Mouse (Mus musculus) liver, adult 2 months (tissue): ENCODE measurements around the gene Map2k3.
"Not testable (repeated sequence)": the region's sequence is repeated elsewhere in the genome, so short reads cannot be mapped to it uniquely, and the experiment has no call there.

Experiments
- CTCF ChIP-seq: fragments of 200-500 bp; IDR thresholded peaks from 2 replicates; pipeline ENCODE4 v1.5.1; 2011; ENCODE audit warnings: low read depth, low read length, control low read depth
- POLR2A ChIP-seq: fragments of 200-500 bp; IDR thresholded peaks from 2 replicates; pipeline ENCODE4 v1.6.1; 2011; ENCODE audit warnings: low read length, control low read depth; ENCODE audit not compliant: insufficient read depth; ENCODE audit errors: extremely low read depth

DNA sequence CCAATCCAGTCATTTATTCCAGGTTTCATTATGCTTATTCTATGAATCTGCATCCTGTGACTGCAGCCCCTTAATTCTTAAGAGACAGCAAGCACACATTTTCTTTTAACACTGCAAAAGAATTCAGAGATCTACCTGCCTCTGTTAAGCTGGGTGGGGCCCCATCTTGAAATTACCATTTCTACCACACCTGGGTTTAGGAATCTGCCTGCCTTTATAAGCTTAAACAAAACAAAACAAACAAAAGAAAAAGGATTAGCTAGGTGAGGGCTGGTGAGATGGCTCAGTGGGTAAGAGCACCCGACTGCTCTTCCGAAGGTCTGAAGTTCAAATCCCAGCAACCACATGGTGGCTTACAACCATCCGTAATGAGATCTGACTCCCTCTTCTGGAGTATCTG is 44.8 kb upstream of the Map2k3 start:
- not testable (repeated sequence) for TF ChIP-seq POLR2A, CTCF
